Mouse (Mus musculus) retina, postnatal 7 days (tissue): ENCODE results near the gene Slc2a1.

Experiments
- DNase-seq: peaks from one replicate; pipeline ENCODE4 v3.0.0-alpha.2; 2012; ENCODE audit warnings: low read depth, low spot score

The Slc2a1 gene

DNA sequence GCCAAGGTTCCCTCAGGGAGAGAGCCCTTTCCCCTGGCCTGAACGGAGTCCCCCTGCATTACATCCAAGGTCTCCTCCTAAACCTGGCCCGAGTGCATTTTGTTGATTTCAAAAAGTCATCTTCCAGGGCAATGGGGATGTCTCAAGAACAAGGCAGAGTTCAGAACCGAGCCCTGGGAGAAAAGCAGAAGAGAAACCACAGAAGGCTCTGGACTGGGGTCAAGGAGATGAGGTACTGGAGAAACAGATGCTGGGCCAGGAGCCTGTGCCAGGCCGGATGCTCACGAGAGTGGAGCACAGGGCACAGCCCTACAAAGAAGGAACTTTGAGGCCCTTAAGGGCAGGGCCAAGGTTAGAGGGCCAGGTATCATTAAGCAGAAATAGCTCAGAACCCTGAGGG, 69.2 kb downstream of the Slc2a1 start:
- no peak for DNase-seq

DNA sequence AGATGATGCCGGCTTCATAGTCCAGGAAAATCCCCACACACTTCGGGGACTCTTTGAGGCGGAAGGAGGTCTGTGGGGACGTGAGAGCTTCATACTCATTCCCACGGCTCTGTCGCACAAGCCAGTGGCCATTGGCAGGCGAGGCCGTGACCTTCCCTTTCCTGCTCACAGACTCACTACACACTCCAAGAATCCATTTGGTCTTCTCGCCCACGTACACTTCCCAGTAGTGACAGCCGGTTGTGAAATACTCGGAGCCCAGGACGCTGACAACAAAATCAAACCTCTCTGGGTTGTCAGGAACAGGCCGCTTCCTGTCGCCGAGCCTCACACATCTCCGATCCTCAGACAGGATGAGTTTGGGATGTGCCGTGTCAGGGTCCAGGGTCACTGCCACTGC, 69.8 kb downstream of the Slc2a1 start:
- no peak for DNase-seq

DNA sequence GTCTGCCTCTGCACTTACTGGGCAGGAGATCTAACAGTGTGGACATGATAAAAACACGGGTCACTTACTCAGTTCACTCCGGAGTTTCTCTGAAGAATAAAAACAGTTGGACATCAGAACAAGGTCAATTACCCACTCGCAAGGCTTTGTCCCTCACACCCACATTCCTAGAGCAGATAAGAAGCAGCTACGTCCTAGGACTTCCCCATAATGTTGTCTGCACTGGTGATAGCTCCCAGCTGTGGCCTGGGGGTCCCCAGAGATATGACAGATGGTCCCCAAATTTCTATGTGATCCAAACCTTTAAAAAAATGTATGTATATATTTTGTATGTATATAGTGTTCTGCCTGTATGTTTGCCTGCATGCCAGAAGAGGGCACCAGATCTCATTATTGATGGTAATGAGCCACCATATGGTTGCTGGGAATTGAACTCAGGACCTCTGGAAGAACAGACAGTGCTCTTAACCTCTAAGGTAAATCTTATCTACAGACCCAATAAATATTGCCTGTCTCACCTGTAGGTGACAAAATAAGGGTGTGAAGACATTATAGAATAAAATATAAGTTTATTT, 71.7 kb downstream of the Slc2a1 start:
- DNase-seq: no peak

DNA sequence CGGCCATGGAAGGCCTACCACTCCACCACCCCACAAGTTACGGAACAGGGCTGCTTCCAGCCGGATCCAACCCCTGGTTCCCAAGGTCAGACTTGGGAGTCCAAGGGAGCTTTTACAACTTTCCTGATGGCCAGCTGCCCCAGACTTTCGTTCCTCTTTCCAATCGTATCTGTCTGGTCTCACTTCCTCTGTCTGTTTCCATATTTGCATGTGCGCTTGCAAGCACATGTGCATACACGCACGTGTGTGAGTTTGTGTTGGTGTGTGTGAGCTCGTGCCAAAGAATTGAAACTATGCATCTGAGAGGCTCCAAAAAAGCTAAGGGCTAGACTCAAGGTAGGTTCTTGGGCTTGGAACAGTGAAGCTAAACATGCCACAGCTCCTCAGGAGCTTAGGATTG, 72.9 kb downstream of the Slc2a1 start:
- DNase-seq: no peak

DNA sequence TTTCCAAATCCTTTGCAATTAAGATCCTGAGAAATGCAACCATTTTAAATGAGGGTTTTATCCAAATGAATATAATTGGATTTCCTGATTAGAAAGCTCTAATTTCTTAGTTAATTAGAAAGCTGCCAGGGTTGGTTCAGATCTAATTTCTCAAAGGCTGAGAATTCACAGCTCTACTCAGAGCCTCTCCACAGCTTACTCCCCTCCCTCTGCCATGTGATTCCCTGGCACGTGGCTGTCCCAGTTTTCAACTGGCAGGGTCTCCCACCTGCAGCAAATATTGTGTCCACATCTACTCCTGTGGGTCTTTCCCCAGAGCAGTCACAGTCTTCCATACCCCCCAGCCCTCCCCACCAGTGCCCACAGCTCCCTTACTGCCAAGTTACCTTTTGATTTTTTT, 75.0 kb downstream of the Slc2a1 start:
- no peak for DNase-seq

DNA sequence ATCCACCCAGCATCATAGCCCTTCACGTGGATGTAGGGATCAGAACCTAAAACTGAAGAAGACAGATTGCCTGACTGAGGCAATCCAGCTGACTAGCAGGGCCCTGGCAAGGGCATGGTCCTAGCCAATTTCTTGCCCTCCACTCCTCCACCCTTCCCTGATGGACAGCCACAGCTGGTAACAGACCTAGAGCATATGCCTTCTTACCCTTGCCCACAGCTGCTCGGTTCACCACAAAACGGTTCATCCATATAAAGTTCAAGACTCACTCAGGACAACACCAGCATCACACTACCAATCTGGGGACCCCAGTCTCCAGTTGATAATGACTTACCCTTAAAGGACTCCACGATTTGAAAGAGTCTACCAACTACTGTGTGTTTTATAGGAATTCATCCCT, 77.3 kb downstream of the Slc2a1 start:
- DNase-seq: no peak
